Mouse (Mus musculus) hindbrain, embryonic 16.5 days (tissue): ENCODE data around the gene Gm32742. TPM values are rescaled to one million over a fixed set of nuclear protein-coding genes. Genes with fewer than 3 reads are reported as not detected.
A peak's percentile ranks its signal among the peaks of the same experiment; 100 is the strongest.

Experiments
- ATAC-seq: fragments of 200-750 bp; cut with Nextera tagmentation; 2 replicates; pipeline ENCODE4 v1.8.0; 2017; ENCODE audit warnings: moderate TSS enrichment, moderate library complexity
- H3K27ac ChIP-seq: fragments of 300-500 bp; sonication (generic); 2 replicates; pipeline ENCODE4 v1.5.1; 2014; ENCODE audit warnings: low read depth, mild to moderate bottlenecking, control low read depth, low read length, moderate library complexity
- H3K27me3 ChIP-seq: fragments of 300-500 bp; sonication (generic); replicated peaks from 2 replicates; pipeline ENCODE4 v1.6.1; 2014; ENCODE audit warnings: low read length; ENCODE audit not compliant: control insufficient read depth, insufficient read depth
- H3K36me3 ChIP-seq: fragments of 300-500 bp; sonication (generic); 2 replicates; pipeline ENCODE4 v1.6.1; 2014; ENCODE audit warnings: mild to moderate bottlenecking, low read length, moderate library complexity, mixed read lengths; ENCODE audit not compliant: control insufficient read depth, insufficient read depth
- H3K4me1 ChIP-seq: fragments of 300-500 bp; sonication (generic); 2 replicates; pipeline ENCODE4 v1.6.1; 2014; ENCODE audit warnings: low read depth, low read length; ENCODE audit not compliant: control insufficient read depth, insufficient read depth
- H3K4me2 ChIP-seq: fragments of 300-500 bp; sonication (generic); 2 replicates; pipeline ENCODE4 v1.6.1; 2014; ENCODE audit warnings: mild to moderate bottlenecking, low read length, control low read depth, moderate library complexity
- H3K4me3 ChIP-seq: fragments of 300-500 bp; sonication (generic); 2 replicates; pipeline ENCODE4 v1.5.1; 2014; ENCODE audit warnings: mild to moderate bottlenecking, low read length, control low read depth, moderate library complexity
- H3K9ac ChIP-seq: fragments of 300-500 bp; sonication (generic); 2 replicates; pipeline ENCODE4 v1.6.1; 2014; ENCODE audit warnings: low read depth, mild to moderate bottlenecking, control low read depth, low read length, moderate library complexity
- H3K9me3 ChIP-seq: fragments of 300-500 bp; sonication (generic); 2 replicates; pipeline ENCODE4 v1.6.1; 2014; ENCODE audit warnings: mild to moderate bottlenecking, low read length, moderate library complexity; ENCODE audit not compliant: control insufficient read depth
- WGBS: fragments of 180-500 bp; shearing (Covaris S2); extraction: QIAGEN DNeasy Blood & Tissue Kit; methylation state at CpG from one replicate; pipeline ENCODE4 v1.1.7; 2014; 5-methylcytosine and 5-hydroxymethylcytosine counted together
- polyA plus RNA-seq: library from polyadenylated mRNA; unstranded; fragments of >200 nt; fragmentation: Nextera tagmentation; extraction: Ambion mirVana; gene quantifications from 2 replicates; pipeline ENCODE4 v1.2.1, GENCODE M21; 2015

Gene Gm32742
- polyA plus RNA-seq, 1 experiment from 2014 or later = 0.03 TPM

DNA sequence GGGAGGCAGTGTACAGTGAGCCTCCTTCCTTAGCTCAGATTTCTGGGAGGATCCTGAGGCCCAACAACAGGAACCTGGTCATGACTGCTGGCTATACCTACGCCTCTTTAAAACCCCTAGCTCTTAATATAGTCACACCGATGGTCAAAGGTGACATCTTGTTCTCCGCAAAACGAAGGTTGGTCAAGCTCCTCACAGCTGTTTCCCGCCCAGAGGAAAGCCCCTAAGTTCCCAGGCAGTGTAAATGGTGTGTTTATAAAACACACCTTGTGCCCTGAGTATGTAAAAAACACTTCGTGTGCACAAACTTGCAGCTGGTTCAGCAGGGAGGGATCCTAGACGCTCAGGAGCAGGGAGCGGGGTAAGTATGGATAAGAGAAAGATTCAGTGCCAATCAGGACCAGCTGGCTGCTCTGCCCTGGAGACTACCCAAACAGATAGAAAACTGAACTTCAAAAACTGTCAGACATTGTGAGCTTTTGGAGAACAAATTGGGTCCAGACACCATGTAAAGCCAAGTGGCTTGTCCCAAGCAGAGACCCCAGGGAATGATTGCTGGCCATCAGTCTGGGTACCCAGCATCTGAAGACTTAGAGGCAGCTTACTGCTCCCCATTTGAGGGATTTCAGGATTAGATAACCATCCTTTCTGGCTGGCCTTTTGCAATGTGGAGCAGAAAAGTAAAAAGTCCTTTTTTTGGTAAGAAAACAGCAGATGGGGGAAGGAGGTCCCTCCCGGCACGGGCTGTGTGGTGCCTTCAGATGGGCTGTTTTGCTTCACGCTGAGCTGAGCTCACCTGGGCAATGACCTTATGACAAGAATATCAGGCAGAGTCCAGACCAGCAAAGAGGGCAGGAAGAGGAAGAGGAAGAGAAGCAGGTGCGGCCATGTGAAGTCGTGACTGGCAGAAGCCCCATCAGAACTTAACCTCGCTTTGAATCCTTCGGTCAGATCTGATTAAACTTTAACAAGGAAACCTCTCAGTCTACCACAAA lies 17.7 kb upstream of the Gm32742 start:
- ATAC-seq = no peak; the same call in 1 of the 2 replicates
- H3K27ac ChIP-seq = no peak overlapping the region
- no peaks in the 10 kb centered on the region; the same call in 1 of the 2 replicates for H3K4me1 ChIP-seq
- H3K9me3 ChIP-seq = no peaks in the 10 kb centered on the region
- no peaks in the 10 kb centered on the region for H3K36me3 ChIP-seq
- H3K27me3 ChIP-seq = no peaks in the 10 kb centered on the region
- no peak overlapping the region for H3K9ac ChIP-seq
- H3K4me3 ChIP-seq = no peak overlapping the region
- WGBS = 89% methylated on average over 15 of the region's 15 CpGs
- H3K4me2 ChIP-seq = no peak overlapping the region

DNA sequence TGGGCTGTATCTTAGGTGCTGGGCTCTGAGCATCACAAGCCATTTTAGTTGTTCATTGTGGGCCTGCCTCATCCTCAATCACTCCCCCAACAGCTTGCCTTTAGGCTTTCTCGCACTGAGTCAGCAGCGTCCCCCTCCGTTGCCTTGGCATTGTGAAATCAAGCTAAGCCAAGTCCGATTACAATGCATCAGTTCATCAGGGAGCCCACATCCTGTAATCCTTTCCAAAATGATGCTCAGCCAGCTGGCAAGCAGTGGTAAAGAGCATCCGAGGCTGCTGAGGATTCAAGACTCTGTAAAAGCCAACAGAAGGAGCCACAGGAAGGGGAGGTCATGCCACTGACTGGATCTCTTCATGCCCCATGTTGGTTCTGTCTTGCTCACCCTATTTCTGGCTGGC lies 15.3 kb upstream of the Gm32742 start:
- no peak overlapping the region for H3K9ac ChIP-seq
- H3K4me1 ChIP-seq = no peaks in the 10 kb centered on the region; the same call in 1 of the 2 replicates
- no peaks in the 10 kb centered on the region for H3K36me3 ChIP-seq
- H3K9me3 ChIP-seq = no peaks in the 10 kb centered on the region
- 41% methylated on average over 5 of the region's 5 CpGs for WGBS
- no peak overlapping the region for H3K27ac ChIP-seq
- no peak overlapping the region for H3K4me2 ChIP-seq
- H3K27me3 ChIP-seq = no peaks in the 10 kb centered on the region
- peak; percentile 96 for ATAC-seq
- H3K4me3 ChIP-seq = no peak overlapping the region

DNA sequence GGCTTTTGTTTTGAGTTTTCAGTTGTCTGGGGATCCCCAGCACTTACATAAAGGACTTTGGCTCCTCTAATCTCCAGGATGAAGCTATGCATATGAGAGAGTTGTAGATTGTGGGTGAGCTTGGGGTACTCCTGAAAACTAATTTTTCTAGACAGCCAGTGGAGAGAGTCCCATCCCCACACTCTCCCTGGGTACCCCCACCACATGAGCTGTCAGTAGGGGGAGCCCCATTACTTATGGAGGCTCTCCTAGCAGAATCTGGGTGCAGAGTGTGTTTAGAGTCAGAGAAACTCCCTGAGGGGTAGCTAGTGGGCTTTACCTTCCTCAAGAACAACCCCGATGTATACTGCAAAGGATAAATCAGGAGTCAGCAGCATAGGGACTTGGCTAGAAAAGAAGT lies 13.0 kb upstream of the Gm32742 start:
- WGBS = 94% methylated on average over 1 of the region's 1 CpGs

DNA sequence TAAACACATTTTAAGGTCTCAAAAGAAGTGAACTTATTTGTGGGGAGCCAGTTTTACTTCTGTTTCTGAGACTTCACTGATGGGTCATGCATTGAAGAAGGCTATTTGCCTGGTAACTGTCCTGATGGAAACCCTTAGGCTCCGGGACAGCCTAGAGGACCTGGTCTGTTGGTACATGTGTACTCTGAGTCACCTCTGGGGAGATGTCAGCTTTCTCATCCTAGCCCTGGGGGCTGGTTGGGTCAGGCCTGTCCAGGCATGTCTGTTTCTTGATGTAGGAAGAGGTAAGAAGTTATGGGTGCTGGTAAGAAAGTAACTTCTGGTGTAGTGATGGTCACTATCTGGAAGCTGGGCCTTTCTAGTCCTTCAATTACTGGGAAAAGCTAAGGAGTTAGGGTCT lies 10.4 kb upstream of the Gm32742 start:
- WGBS = 90% methylated on average over 1 of the region's 1 CpGs
- no peaks in the 10 kb centered on the region for H3K9me3 ChIP-seq
- no peaks in the 10 kb centered on the region; the same call in 1 of the 2 replicates for H3K4me1 ChIP-seq
- no peak overlapping the region for H3K4me3 ChIP-seq
- H3K27ac ChIP-seq = no peak overlapping the region
- H3K9ac ChIP-seq = no peak overlapping the region
- H3K4me2 ChIP-seq = no peak overlapping the region
- H3K27me3 ChIP-seq = no peaks in the 10 kb centered on the region
- H3K36me3 ChIP-seq = no peaks in the 10 kb centered on the region
- ATAC-seq = no peak

More for the DNA sequence above, 13.0 kb upstream of the Gm32742 start:
- Histone ChIP-seq H3K4me3 (no peak overlapping the region), H3K9me3 (no peaks in the 10 kb centered on the region), H3K4me2 (no peak overlapping the region), H3K27ac (no peak overlapping the region), H3K36me3 (no peaks in the 10 kb centered on the region), H3K4me1 (no peaks in the 10 kb centered on the region; the same call in 1 of the 2 replicates), H3K27me3 (no peaks in the 10 kb centered on the region), H3K9ac (no peak overlapping the region)
- ATAC-seq = no peak

DNA sequence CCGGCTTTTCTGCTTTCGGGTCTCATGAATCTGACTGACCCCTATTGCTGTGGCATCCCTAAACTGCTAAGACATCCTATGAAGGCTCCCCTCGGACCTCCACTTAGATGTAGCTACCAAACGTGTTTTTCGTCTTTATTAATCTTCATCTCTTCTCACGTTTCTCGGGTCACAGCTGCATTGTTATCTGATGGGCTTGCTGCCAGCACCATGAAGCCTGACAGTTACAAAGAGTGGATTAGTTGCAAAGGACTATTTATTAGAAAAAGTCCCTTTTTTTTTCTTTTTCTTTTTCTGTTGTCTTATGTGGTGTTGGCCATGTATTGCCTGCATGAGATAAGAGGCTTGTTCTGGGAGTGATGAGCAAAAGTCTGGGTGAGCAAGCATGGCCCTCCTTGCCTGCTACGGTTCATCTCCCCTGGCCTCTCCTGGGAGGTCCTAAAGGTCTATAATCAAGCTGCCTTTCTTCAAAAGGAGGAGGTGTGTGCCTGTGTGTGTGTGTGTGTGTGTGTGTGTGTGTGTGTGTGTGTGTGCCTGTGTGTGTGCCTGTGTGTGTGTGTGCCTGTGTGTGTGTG lies 9.7 kb upstream of the Gm32742 start:
- 54% methylated on average over 8 of the region's 8 CpGs for WGBS
- Histone ChIP-seq H3K27ac (no peak overlapping the region), H3K4me3 (no peak overlapping the region), H3K9me3 (no peaks in the 10 kb centered on the region), H3K9ac (no peak overlapping the region), H3K27me3 (no peaks in the 10 kb centered on the region), H3K36me3 (no peaks in the 10 kb centered on the region), H3K4me1 (no peaks in the 10 kb centered on the region), H3K4me2 (no peak overlapping the region)
- ATAC-seq = no peak

- Histone ChIP-seq H3K27ac (no peak overlapping the region), H3K4me2 (no peak overlapping the region), H3K9ac (no peak overlapping the region), H3K27me3 (no peaks in the 10 kb centered on the region), H3K4me1 (no peaks in the 10 kb centered on the region), H3K4me3 (no peak overlapping the region), H3K36me3 (no peaks in the 10 kb centered on the region), H3K9me3 (no peaks in the 10 kb centered on the region)
- ATAC-seq = no peak
- WGBS = 81% methylated on average over 6 of the region's 6 CpGs
Measured at GRCm38 (mm10) chr9:51170298-51170697, 5.0 kb upstream of the Gm32742 start.

- Histone ChIP-seq H3K9me3 (no peaks in the 10 kb centered on the region), H3K36me3 (no peaks in the 10 kb centered on the region), H3K4me3 (no peak overlapping the region), H3K4me1 (no peaks in the 10 kb centered on the region), H3K27ac (no peak overlapping the region), H3K9ac (no peak overlapping the region), H3K4me2 (no peak overlapping the region), H3K27me3 (no peaks in the 10 kb centered on the region)
- no peak for ATAC-seq
- WGBS = 89% methylated on average over 7 of the region's 7 CpGs
Measured at GRCm38 (mm10) chr9:51169133-51169532, 3.8 kb upstream of the Gm32742 start.

- no peaks in the 10 kb centered on the region for H3K4me1 ChIP-seq
- H3K4me3 ChIP-seq = no peak overlapping the region
- no peaks in the 10 kb centered on the region for H3K9me3 ChIP-seq
- ATAC-seq = no peak
- no peak overlapping the region for H3K4me2 ChIP-seq
- 71% methylated on average over 5 of the region's 5 CpGs for WGBS
- H3K27me3 ChIP-seq = no peaks in the 10 kb centered on the region
- H3K9ac ChIP-seq = no peak overlapping the region
- no peaks in the 10 kb centered on the region for H3K36me3 ChIP-seq
- no peak overlapping the region for H3K27ac ChIP-seq
Measured at GRCm38 (mm10) chr9:51168698-51169097, 3.4 kb upstream of the Gm32742 start.

- H3K4me1 ChIP-seq = no peaks in the 10 kb centered on the region
- H3K27me3 ChIP-seq = no peaks in the 10 kb centered on the region
- H3K36me3 ChIP-seq = no peaks in the 10 kb centered on the region
- no peak for ATAC-seq
- no peak overlapping the region for H3K9ac ChIP-seq
- H3K27ac ChIP-seq = no peak overlapping the region
- 46% methylated on average over 11 of the region's 11 CpGs for WGBS
- no peaks in the 10 kb centered on the region for H3K9me3 ChIP-seq
- no peak overlapping the region for H3K4me3 ChIP-seq
- no peak overlapping the region for H3K4me2 ChIP-seq
Measured at GRCm38 (mm10) chr9:51167954-51168353, 2.6 kb upstream of the Gm32742 start.
